Mouse (Mus musculus): Measurements from ENCODE around the gene Cd4. TPM values are rescaled to one million over a fixed set of nuclear protein-coding genes. Genes with fewer than 3 reads are reported as not detected.

The Cd4 gene
- total and polyA plus RNA-seq, 3 experiments: not detected

DNA sequence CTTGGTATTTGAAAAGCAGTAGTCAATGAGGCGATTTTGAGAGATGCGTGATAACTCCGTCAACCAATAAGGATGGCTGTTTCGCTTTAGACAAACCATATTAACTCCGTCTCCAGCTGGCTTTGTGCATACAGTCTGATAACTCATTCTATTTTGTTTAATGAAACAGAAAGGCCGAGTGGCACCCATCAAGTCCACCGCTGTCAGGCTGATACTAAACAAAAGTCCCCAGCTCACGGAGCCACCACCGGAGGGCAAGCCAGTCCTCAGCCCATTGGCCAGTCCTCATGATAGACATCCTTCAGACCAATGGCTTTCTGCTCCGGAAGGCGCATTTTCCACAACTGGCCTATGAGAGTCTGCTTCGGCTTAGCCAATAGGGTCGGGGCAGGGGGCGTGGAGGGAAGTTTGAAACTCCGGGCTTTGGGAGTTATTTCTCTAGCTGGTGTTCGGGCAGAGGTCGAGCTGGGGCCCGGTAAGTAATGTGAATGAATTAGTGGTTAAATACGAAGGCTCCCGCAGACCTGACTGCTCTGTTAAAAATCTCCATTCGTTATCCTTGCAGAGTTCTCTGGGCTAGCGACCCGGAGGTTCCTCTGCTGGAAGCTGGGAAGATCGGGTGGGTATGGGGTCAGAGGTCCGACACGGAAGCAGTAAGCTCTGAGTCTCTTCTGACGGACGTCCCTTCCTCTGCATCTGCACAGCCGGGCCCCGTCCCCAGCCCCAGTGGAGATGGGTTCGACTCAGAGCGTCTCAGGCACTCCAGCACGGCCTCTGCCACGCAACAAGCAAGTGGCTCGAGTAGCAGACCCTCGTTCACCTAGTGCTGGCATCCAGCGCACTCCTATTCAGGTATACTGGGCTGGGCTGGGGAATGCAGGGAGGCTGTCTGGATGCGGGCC lies 58.0 kb downstream of the Cd4 start (continued):
- peak; percentile 61 for TF ChIP-seq TBP (IDR thresholded peaks at IDR 0.05; ENCODE audit: low read depth, low read length)
- TF ChIP-seq ZC3H11A (IDR thresholded peaks at IDR 0.05; ENCODE audit: low read depth, low read length): no peak
- TF ChIP-seq TAL1 (IDR thresholded peaks at IDR 0.05; ENCODE audit: low read length): no peak
- peak; percentile 65; the same call in 1 of the 2 replicates for TF ChIP-seq MYC (IDR thresholded peaks at IDR 0.05; ENCODE audit: low read depth, low read length)
- peak; percentile 62 for TF ChIP-seq MXI1 (IDR thresholded peaks at IDR 0.05; ENCODE audit: low read depth, low read length)
- no peak for TF ChIP-seq EP300 (IDR thresholded peaks at IDR 0.05; ENCODE audit: low read depth in 1 of 2, low read length in 2 of 2)
- TF ChIP-seq ZMIZ1 (IDR thresholded peaks at IDR 0.05; ENCODE audit: low read depth, low read length): peak; percentile 95
- peak; percentile 40; the same call in 1 of the 2 replicates for TF ChIP-seq TCF12 (IDR thresholded peaks at IDR 0.05; ENCODE audit: low read depth, low read length)
- peak; percentile 26; the same call in 1 of the 2 replicates for TF ChIP-seq NRF1 (IDR thresholded peaks at IDR 0.05; ENCODE audit: insufficient read depth, low read depth, low read length, poor library complexity, severe bottlenecking)
- peak; percentile 63 for TF ChIP-seq HCFC1 (IDR thresholded peaks at IDR 0.05; ENCODE audit: low read depth, low read length)
- no peak for TF ChIP-seq POLR2AphosphoS5 (IDR thresholded peaks at IDR 0.05; ENCODE audit: borderline replicate concordance, low read depth, low read length)
- TF ChIP-seq E2F4 (IDR thresholded peaks at IDR 0.05; ENCODE audit: borderline replicate concordance, low read depth, low read length): peak; percentile 90
- no peak; the same call in 1 of the 2 replicates for TF ChIP-seq SMC3 (IDR thresholded peaks at IDR 0.05; ENCODE audit: low read depth, low read length)
- TF ChIP-seq ZKSCAN1 (IDR thresholded peaks at IDR 0.05; ENCODE audit: low read depth, low read length): no peak
- no peak for TF ChIP-seq JUND (IDR thresholded peaks at IDR 0.05; ENCODE audit: low read depth, low read length)
- TF ChIP-seq UBTF (IDR thresholded peaks at IDR 0.05; ENCODE audit: borderline replicate concordance, insufficient read depth, low read depth, low read length): no peak
- TF ChIP-seq CTCF (IDR thresholded peaks at IDR 0.05 in 2 of 3, conservative IDR thresholded peaks at IDR 0.05 in 1 of 3; ENCODE audit: control insufficient read depth in 1 of 3, insufficient read depth in 1 of 3, low read depth in 2 of 3, low read length in 3 of 3, poor library complexity in 1 of 3, severe bottlenecking in 1 of 3): no peak
- TF ChIP-seq KAT2A (conservative IDR thresholded peaks at IDR 0.05; ENCODE audit: low read depth, low read length): peak; percentile 12
- no peak for TF ChIP-seq RAD21 (IDR thresholded peaks at IDR 0.05; ENCODE audit: low read depth, low read length)
- TF ChIP-seq USF1 (IDR thresholded peaks at IDR 0.05; ENCODE audit: low read depth, low read length): no peak
- 0 out of 2 replicates have a peak, but pooled peaks have one; percentile 5 for TF ChIP-seq MYB (IDR thresholded peaks at IDR 0.05; ENCODE audit: low read depth, low read length)

Measured in MEL (cell line).